8 mouse cellular contexts compared by ENCODE assay signal in the genomic region with DNA sequence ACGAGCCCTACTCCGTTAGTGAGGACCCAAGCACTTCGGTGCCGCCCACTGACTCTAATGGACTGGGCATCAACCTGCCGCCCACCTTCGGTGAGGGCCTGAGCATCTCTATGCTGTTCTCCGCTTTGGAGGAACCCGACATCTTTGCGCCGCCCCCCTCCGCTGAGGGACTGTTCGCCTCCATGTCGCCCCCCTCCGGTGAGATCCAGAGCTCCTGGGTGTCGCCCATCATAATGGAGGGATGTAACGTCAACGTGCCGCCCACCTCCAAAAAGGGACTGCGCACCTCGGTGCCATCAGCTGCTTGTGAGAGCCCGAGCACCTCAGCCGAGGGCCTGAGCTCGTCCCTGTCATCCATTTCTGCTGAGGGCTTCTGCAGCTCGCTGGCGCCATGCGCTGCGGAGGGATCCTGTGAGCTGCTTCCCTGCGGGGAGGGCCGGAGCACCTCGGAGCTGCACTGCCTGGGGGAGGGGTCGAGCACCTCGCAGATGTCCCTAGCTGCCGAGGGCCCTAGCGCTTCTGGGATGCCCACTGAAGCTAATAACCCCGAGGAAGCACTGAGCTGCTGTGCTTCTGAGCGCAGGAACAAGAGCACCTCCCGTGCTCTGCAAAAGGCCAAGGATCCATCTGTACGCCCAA. TPM values are rescaled to one million over a fixed set of nuclear protein-coding genes. Genes with fewer than 3 reads are reported as not detected.
DNase-seq lines count a peak whose midpoint lies in the region; ATAC-seq lines count a peak whose summit lies in the region.

No protein-coding gene starts in this region.

- peak overlapping the region; percentile 37 for H3K4me3 ChIP-seq in intestine, embryonic 14.5 days (ENCODE audit: low read depth, low read length)
- peak overlapping the region; percentile 94 for H3K4me3 ChIP-seq in megakaryocyte, embryonic 14.5 days (replicated peaks)

- no peaks in the 10 kb centered on the region for H3K9me3 ChIP-seq in intestine, embryonic 14.5 days (ENCODE audit: control insufficient read depth, low read length)
- no peaks in the 10 kb centered on the region for H3K9me3 ChIP-seq in megakaryocyte, embryonic 14.5 days

- intact Hi-C loops in left cerebral cortex, postnatal 10 days (cut with DNase I): loop anchor here (10.0 kb wide), 1 partner anchor 893 kb away; the partner anchor contains the start of genes Cox7b and Magt1

- H3K27ac ChIP-seq in intestine, embryonic 14.5 days (ENCODE audit: low read depth): no peak overlapping the region

- 14% methylated on average over 37 of the region's 38 CpGs for WGBS in intestine, embryonic 14.5 days

- peak; percentile 74 for DNase-seq in adrenal gland, adult 2 months
- DNase-seq in embryo, embryonic 11 days: peak; percentile 79
- peak; percentile 34 for DNase-seq in gastrocnemius, postnatal 25 days
- DNase-seq in intestine, embryonic 14.5 days (ENCODE audit: low spot score): peak; percentile 83
- peak; percentile 68 to 86 for DNase-seq in left cerebral cortex, postnatal 10 days (ENCODE audit: extremely low spot score in 1 of 2, low spot score in 2 of 2)
- peak; percentile 84 to 89 for DNase-seq in right cerebral cortex, postnatal 10 days (ENCODE audit: low spot score in 2 of 2)
- DNase-seq in urinary bladder, postnatal 25 days (ENCODE audit: low spot score): peak; percentile 53

- no peaks in the 10 kb centered on the region for H3K4me1 ChIP-seq in intestine, embryonic 14.5 days (replicated peaks; ENCODE audit: control insufficient read depth, insufficient read depth, low read length)
- H3K4me1 ChIP-seq in megakaryocyte, embryonic 14.5 days: peaks cover 20% of the 10 kb centered on the region

- H3K27me3 ChIP-seq in intestine, embryonic 14.5 days (replicated peaks; ENCODE audit: control insufficient read depth, insufficient read depth, low read length): peaks cover 10% of the 10 kb centered on the region; the same call in 1 of the 2 replicates
- H3K27me3 ChIP-seq in megakaryocyte, embryonic 14.5 days (replicated peaks): peaks cover 15% of the 10 kb centered on the region

- H3K9ac ChIP-seq in intestine, embryonic 14.5 days (ENCODE audit: low read length): peak overlapping the region; percentile 42

- no peaks in the 10 kb centered on the region for H3K36me3 ChIP-seq in intestine, embryonic 14.5 days (ENCODE audit: control insufficient read depth, insufficient read depth, low read length)
- peaks cover 11% of the 10 kb centered on the region for H3K36me3 ChIP-seq in megakaryocyte, embryonic 14.5 days (replicated peaks; ENCODE audit: low read length)

- peak overlapping the region; percentile 58 for H3K4me2 ChIP-seq in intestine, embryonic 14.5 days (ENCODE audit: low read length)

- ATAC-seq in intestine, embryonic 14.5 days (replicated peaks; ENCODE audit: low FRiP score, low TSS enrichment, low read depth): peak; percentile 62

RNA-seq across cellular contexts. Expression of gene Magee1, which starts 1.2 kb away (rescaled TPM):
- 10 to 100 TPM; 11.4 to 16.8 TPM for total RNA-seq in adrenal gland, adult 2 months (2021)
- polyA plus RNA-seq in adrenal gland, adult 2 months (2012; rRNA removed): 16.7 and 20.7 TPM in 2 replicates
- total RNA-seq in gastrocnemius, postnatal 25 days (2021): 1 to 10 TPM in 1 of 2 experiments, under 1 TPM in 1; 0.90 to 1.8 TPM
- 11.7 and 13.3 TPM in 2 replicates for polyA plus RNA-seq in intestine, embryonic 14.5 days (2014; fragmentation: Nextera tagmentation; extraction: Ambion mirVana)
- 100 to 1,000 TPM; 169 to 171 TPM for total RNA-seq in left cerebral cortex, postnatal 10 days (2021)
- 4.6 and 9.5 TPM in 2 replicates for polyA plus RNA-seq in megakaryocyte, embryonic 14.5 days (2012; ENCODE audit: insufficient read depth, low replicate concordance)

RNA-seq across cellular contexts. Expression of gene Pbdc1, which starts 41.8 kb away (rescaled TPM):
- total RNA-seq in adrenal gland, adult 2 months (2021): 10 to 100 TPM; 15.9 to 19.7 TPM
- polyA plus RNA-seq in adrenal gland, adult 2 months (2012; rRNA removed): 3.2 and 4.1 TPM in 2 replicates
- total RNA-seq in gastrocnemius, postnatal 25 days (2021): 1 to 10 TPM; 6.0 to 8.6 TPM
- 50.3 and 71.0 TPM in 2 replicates for polyA plus RNA-seq in intestine, embryonic 14.5 days (2014; fragmentation: Nextera tagmentation; extraction: Ambion mirVana)
- total RNA-seq in left cerebral cortex, postnatal 10 days (2021): 10 to 100 TPM; 15.1 to 19.9 TPM
- polyA plus RNA-seq in megakaryocyte, embryonic 14.5 days (2012; ENCODE audit: insufficient read depth, low replicate concordance): 8.3 TPM in 1 of 2 replicates, not detected in the other

Comparison
In these comparisons a context has a peak if more than half of its experiments do, and no peak if none do; other contexts are left out.
1. DNase-seq: peak in every context shown above with its lines; median percentile 86 in right cerebral cortex, postnatal 10 days; 83 in intestine, embryonic 14.5 days; 79 in embryo, embryonic 11 days; 77 in left cerebral cortex, postnatal 10 days; 74 in adrenal gland, adult 2 months; 53 in urinary bladder, postnatal 25 days; 34 in gastrocnemius, postnatal 25 days.
2. RNA of gene Magee1, which starts 1.2 kb away (total RNA-seq): 169 to 171 TPM in left cerebral cortex, postnatal 10 days; 11.4 to 16.8 TPM in adrenal gland, adult 2 months and 0.90 to 1.8 TPM in gastrocnemius, postnatal 25 days; every median in the first group is over 4 times any median in the second.